Mouse (Mus musculus): ENCODE data around the gene M6pr. TPM values are rescaled to one million over a fixed set of nuclear protein-coding genes. Genes with fewer than 3 reads are reported as not detected.

M6pr gene
- polyA plus RNA-seq (2014; fragmentation: Illumina TruSeq; extraction: RNeasy Lipid Tissue Mini Kit (QIAGEN cat#74804); ENCODE audit: low read depth, low replicate concordance): 293 TPM

GRCm38 (mm10) chr6:122308505-122309393, at the start of gene M6pr:
Gene M6pr, plus strand, starts transcription at chr6:122308720.

GRCm38 (mm10) chr6:122282782-122283181, 25.7 kb upstream of the M6pr start, which contains the start of gene Klrg1:
Gene Klrg1, minus strand, starts transcription at chr6:122282882.

GRCm38 (mm10) chr6:122340349-122341000, 32.0 kb downstream of the M6pr start, which contains the start of gene Phc1:
Gene Phc1, minus strand, starts transcription at chr6:122340561.

Other genes starting within 250 kb of the M6pr start
- not detected for gene Klrg1, start 25.8 kb upstream of the M6pr start, polyA plus RNA-seq (2014; fragmentation: Illumina TruSeq; extraction: RNeasy Lipid Tissue Mini Kit (QIAGEN cat#74804); ENCODE audit: low read depth, low replicate concordance)
- gene Phc1, start 31.8 kb downstream of the M6pr start, polyA plus RNA-seq (2014; fragmentation: Illumina TruSeq; extraction: RNeasy Lipid Tissue Mini Kit (QIAGEN cat#74804); ENCODE audit: low read depth, low replicate concordance): 3.0 TPM
- gene Rimklb, start 190.0 kb downstream of the M6pr start, polyA plus RNA-seq (2014; fragmentation: Illumina TruSeq; extraction: RNeasy Lipid Tissue Mini Kit (QIAGEN cat#74804); ENCODE audit: low read depth, low replicate concordance): 0.23 TPM
- gene Mfap5, start 197.1 kb downstream of the M6pr start, polyA plus RNA-seq (2014; fragmentation: Illumina TruSeq; extraction: RNeasy Lipid Tissue Mini Kit (QIAGEN cat#74804); ENCODE audit: low read depth, low replicate concordance): 18.7 TPM
- not detected for gene Aicda, start 245.1 kb downstream of the M6pr start, polyA plus RNA-seq (2014; fragmentation: Illumina TruSeq; extraction: RNeasy Lipid Tissue Mini Kit (QIAGEN cat#74804); ENCODE audit: low read depth, low replicate concordance)